Mouse (Mus musculus) embryonic facial prominence, embryonic 11.5 days (tissue): ENCODE measurements around the gene 4930562C15Rik. TPM values are rescaled to one million over a fixed set of nuclear protein-coding genes. Genes with fewer than 3 reads are reported as not detected.

ENCODE experiments used
- ATAC-seq: fragments of 200-750 bp; cut with Nextera tagmentation; replicated peaks from 2 replicates; pipeline ENCODE4 v1.8.0; 2017; ENCODE audit warnings: low read depth; ENCODE audit not compliant: insufficient number of reproducible peaks, low FRiP score, low TSS enrichment
- DNase-seq: peaks from one replicate; pipeline ENCODE4 v3.0.0-alpha.2; 2015; ENCODE audit warnings: low spot score
- H3K27ac ChIP-seq: fragments of 300-500 bp; sonication (generic); replicated peaks from 2 replicates; pipeline ENCODE4 v1.5.1; 2014; ENCODE audit warnings: mild to moderate bottlenecking, low read depth, low read length, control low read depth
- H3K27me3 ChIP-seq: fragments of 300-500 bp; sonication (generic); 2 replicates; pipeline ENCODE4 v1.6.1; 2014; ENCODE audit warnings: mild to moderate bottlenecking, low read length, moderate library complexity, mixed read lengths; ENCODE audit not compliant: control insufficient read depth, insufficient read depth
- H3K36me3 ChIP-seq: fragments of 300-500 bp; sonication (generic); replicated peaks from 2 replicates; pipeline ENCODE4 v1.6.1; 2014; ENCODE audit warnings: low read depth, mild to moderate bottlenecking, low read length, moderate library complexity, mixed read lengths; ENCODE audit not compliant: control insufficient read depth, insufficient read depth
- H3K4me1 ChIP-seq: fragments of 300-500 bp; sonication (generic); 2 replicates; pipeline ENCODE4 v1.6.1; 2014; ENCODE audit warnings: low read length, mixed read lengths; ENCODE audit not compliant: control insufficient read depth, insufficient read depth
- H3K4me2 ChIP-seq: fragments of 300-500 bp; sonication (generic); 2 replicates; pipeline ENCODE4 v1.6.1; 2014; ENCODE audit warnings: low read depth, mild to moderate bottlenecking, control low read depth, low read length, moderate library complexity
- H3K4me3 ChIP-seq: fragments of 300-500 bp; sonication (generic); 2 replicates; pipeline ENCODE4 v1.5.1; 2014; ENCODE audit warnings: low read depth, low read length, control low read depth
- H3K9ac ChIP-seq: fragments of 300-500 bp; sonication (generic); replicated peaks from 2 replicates; pipeline ENCODE4 v1.6.1; 2014; ENCODE audit warnings: mild to moderate bottlenecking, control low read depth, low read length
- H3K9me3 ChIP-seq: fragments of 300-500 bp; sonication (generic); replicated peaks from 2 replicates; pipeline ENCODE4 v1.6.1; 2016; ENCODE audit warnings: mild to moderate bottlenecking, low read length, inconsistent platforms, mixed read lengths; ENCODE audit not compliant: control insufficient read depth
- WGBS: fragments of 180-500 bp; shearing (Covaris S2); extraction: QIAGEN DNeasy Blood & Tissue Kit; methylation state at CpG from one replicate; pipeline ENCODE4 v1.1.7; 2014; 5-methylcytosine and 5-hydroxymethylcytosine counted together
- polyA plus RNA-seq: library from polyadenylated mRNA; unstranded; fragments of >200 nt; fragmentation: Nextera tagmentation; extraction: Ambion mirVana; gene quantifications from 2 replicates; pipeline ENCODE4 v1.2.1, GENCODE M21; 2014

The 4930562C15Rik gene
- polyA plus RNA-seq, 1 experiment from 2014 or later = 0.28 TPM

DNA sequence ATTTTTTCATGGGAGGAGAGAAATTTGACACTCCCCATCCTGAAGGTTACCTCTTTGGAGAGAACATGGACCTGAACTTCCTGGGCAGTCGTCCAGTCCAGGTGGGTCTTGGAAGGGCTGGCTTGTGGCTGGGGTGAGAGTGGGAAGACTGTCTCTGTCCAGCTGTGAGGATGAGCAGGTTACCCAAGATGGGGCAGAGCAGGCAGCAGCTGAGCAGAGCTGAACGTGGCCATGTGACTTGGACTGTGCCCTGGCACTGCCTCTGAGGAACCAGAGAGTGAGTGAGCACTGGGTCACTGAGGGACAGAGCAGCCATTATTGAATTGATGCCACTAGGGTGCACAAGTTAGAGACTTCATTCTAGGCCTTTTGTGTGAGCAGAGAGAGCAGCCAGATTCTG lies 72.2 kb downstream of the 4930562C15Rik start:
- 74% methylated on average over 2 of the region's 2 CpGs for WGBS
- no peak for DNase-seq
- H3K4me2 ChIP-seq = no peak overlapping the region
- H3K27ac ChIP-seq = no peak overlapping the region
- H3K9me3 ChIP-seq = no peaks in the 10 kb centered on the region
- no peak for ATAC-seq
- no peaks in the 10 kb centered on the region for H3K4me1 ChIP-seq
- H3K9ac ChIP-seq = no peak overlapping the region
- no peaks in the 10 kb centered on the region for H3K27me3 ChIP-seq
- no peaks in the 10 kb centered on the region; the same call in 1 of the 2 replicates for H3K36me3 ChIP-seq
- H3K4me3 ChIP-seq = no peak overlapping the region

DNA sequence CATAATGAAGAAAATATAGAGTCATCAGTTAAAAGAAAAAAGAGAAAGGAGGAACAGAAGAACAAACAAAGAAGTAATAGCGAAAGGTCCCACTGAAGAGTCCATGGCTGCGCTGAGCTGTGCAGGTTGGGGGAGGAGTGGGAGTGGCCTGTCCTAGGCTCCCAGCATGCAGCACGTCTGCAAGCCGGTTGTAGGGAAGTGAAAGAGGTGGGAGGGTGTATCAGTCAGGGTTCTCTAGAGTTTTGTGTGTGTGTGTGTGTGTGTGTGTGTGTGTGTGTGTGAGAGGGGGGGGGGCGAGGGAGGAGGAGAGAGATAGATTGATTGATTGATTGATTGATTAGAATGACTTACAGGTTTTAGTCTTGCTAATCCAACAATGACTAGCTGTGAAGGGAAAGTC lies 72.8 kb downstream of the 4930562C15Rik start:
- DNase-seq = no peak
- Histone ChIP-seq H3K27ac (no peak overlapping the region), H3K4me3 (no peak overlapping the region), H3K4me2 (no peak overlapping the region), H3K36me3 (no peaks in the 10 kb centered on the region; the same call in 1 of the 2 replicates), H3K9ac (no peak overlapping the region), H3K9me3 (no peaks in the 10 kb centered on the region), H3K27me3 (no peaks in the 10 kb centered on the region), H3K4me1 (no peaks in the 10 kb centered on the region)
- WGBS = 59% methylated on average over 5 of the region's 5 CpGs
- ATAC-seq = no peak

- DNase-seq (no peak), ATAC-seq (no peak)
- Histone ChIP-seq H3K9ac (no peak overlapping the region), H3K4me2 (no peak overlapping the region), H3K4me3 (no peak overlapping the region), H3K27me3 (no peaks in the 10 kb centered on the region), H3K27ac (no peak overlapping the region), H3K4me1 (no peaks in the 10 kb centered on the region), H3K9me3 (no peaks in the 10 kb centered on the region), H3K36me3 (no peaks in the 10 kb centered on the region; the same call in 1 of the 2 replicates)
- 98% methylated on average over 2 of the region's 2 CpGs for WGBS
Observed at GRCm38 (mm10) chr16:4909745-4910144, 74.5 kb downstream of the 4930562C15Rik start.

DNA sequence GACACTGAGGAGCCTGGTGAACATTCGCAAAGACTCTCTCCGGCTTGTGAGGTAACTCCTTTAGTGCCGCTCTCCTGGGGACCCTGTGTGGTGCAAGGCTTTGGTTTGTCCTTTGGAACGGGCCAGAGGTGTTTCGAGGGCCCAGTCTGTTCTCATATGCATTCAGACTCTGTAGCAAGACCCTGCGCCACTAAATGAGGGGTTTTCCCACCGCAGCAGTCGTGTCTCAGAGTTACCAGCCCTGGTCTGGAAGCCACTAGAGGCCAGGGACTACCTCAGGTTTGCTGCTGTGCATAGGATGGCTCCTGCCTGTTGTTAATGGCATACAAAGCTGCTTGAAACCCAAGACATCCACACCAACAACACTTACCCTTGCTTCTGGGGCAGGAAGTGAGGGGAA lies 75.5 kb downstream of the 4930562C15Rik start:
- no peaks in the 10 kb centered on the region for H3K9me3 ChIP-seq
- 94% methylated on average over 8 of the region's 8 CpGs for WGBS
- H3K4me3 ChIP-seq = no peak overlapping the region
- no peaks in the 10 kb centered on the region; the same call in 1 of the 2 replicates for H3K36me3 ChIP-seq
- H3K27ac ChIP-seq = no peak overlapping the region
- no peaks in the 10 kb centered on the region for H3K4me1 ChIP-seq
- H3K4me2 ChIP-seq = no peak overlapping the region
- DNase-seq = no peak
- no peaks in the 10 kb centered on the region for H3K27me3 ChIP-seq
- H3K9ac ChIP-seq = no peak overlapping the region
- no peak for ATAC-seq

- Histone ChIP-seq H3K27me3 (no peaks in the 10 kb centered on the region), H3K27ac (0 out of 2 replicates have a peak overlapping the region, but pooled peaks have one; percentile 13), H3K9ac (no peak overlapping the region), H3K4me2 (no peak overlapping the region), H3K4me1 (no peaks in the 10 kb centered on the region), H3K36me3 (no peaks in the 10 kb centered on the region; the same call in 1 of the 2 replicates), H3K9me3 (no peaks in the 10 kb centered on the region), H3K4me3 (no peak overlapping the region)
- no peak for DNase-seq
- WGBS = 73% methylated on average over 10 of the region's 10 CpGs
- no peak for ATAC-seq
Observed at GRCm38 (mm10) chr16:4912074-4912648, 76.9 kb downstream of the 4930562C15Rik start.

DNA sequence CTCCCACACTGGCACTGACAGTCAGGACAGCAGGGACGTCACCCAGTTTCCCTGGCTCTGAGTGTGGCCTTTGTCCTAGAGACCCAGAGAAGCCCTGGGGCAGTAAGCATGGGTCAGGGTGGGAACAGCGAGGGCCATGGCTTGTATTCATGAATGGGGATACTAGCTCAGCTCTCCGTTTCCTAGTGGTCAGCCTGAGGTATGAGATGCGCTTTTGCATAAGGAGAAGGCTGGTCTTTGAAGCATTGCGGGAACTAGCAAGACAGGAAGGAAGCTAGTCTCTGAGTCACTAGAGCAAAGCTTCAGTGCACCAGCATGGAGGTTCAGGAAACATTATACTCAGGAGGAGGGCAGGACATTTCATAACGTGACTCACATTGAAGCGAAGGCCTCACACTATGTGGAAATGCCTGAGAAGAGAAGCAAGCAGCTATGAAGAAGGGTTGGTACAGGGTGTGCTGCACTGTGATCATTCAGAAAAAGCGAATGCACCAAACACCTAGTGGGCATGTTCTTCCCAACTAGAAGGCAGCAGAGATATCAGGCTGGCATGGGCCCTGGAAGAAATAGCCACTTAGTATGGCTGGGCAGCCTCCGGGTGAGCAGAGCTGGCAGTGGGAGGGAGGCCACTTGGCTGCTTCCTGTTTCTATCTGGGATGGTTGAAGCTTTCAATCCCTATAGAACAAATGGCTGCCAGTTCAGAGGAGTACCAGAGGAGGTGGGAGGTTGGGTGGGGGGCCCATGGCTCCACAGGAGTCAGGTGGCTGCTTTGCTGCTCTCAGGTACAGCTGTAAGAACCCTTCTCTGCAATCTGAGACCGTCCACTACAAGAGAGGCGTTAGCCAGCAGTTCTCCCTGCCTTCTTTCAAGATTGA lies 77.9 kb downstream of the 4930562C15Rik start:
- WGBS = 55% methylated on average over 11 of the region's 11 CpGs

DNA sequence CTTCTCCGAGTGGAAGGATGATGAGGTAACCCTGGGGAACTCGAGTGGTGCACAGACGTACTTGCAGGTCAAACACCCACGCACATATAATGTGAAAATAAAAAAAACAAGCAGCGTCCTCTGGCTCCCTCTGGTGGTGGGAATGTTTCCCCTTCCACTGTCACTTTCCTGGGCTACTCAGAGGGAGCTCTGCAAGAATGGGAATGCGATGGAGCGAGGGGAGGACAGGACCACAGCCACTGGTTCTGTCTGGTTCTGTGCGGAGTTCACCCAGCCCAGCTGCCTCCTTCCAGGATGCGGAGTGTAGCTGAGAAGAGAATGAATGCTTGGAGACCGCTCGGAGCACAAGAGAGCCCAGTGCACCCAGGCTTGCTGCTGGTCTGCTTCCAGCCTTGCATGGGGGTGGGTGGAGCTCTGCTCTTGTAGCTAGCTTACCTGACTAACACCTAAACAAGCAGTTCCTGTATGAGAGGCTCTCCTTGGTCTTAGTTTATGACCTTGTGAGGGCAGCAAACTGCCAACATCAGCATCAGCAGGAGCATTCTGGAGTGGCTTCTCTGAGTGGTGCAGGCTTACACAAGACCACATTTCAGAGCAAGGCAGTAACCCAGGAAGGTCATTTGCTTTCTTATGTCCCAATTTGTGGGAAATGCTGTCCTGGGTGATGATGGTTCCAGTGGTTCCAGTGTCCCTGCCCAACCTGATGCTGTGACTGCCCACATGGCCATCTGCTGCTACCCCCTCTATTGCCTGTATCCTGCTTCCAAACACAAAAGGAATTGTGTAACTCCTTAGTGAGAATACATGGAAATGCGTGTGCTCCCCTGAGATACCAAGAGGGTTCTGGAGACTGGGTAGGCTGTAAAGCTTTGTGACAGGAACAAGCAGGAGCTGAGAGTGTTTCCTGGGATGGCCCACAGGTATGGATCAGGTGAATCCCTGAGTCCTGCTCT lies 78.8 kb downstream of the 4930562C15Rik start:
- no peak overlapping the region for H3K9ac ChIP-seq
- H3K4me3 ChIP-seq = no peak overlapping the region
- DNase-seq (peak; percentile 82), ATAC-seq (peak; percentile 66; the same call in 1 of the 2 replicates)
- H3K4me1 ChIP-seq = no peaks in the 10 kb centered on the region
- no peak overlapping the region for H3K4me2 ChIP-seq
- H3K27ac ChIP-seq = no peak overlapping the region
- no peaks in the 10 kb centered on the region for H3K27me3 ChIP-seq
- H3K36me3 ChIP-seq = no peaks in the 10 kb centered on the region; the same call in 1 of the 2 replicates
- 33% methylated on average over 12 of the region's 12 CpGs for WGBS
- no peaks in the 10 kb centered on the region for H3K9me3 ChIP-seq

More for the DNA sequence above, 77.9 kb downstream of the 4930562C15Rik start:
- DNase-seq (no peak), ATAC-seq (peak; percentile 29; the same call in 1 of the 2 replicates)
- Histone ChIP-seq H3K27ac (0 out of 2 replicates have a peak overlapping the region, but pooled peaks have one; percentile 13), H3K36me3 (no peaks in the 10 kb centered on the region; the same call in 1 of the 2 replicates), H3K9me3 (no peaks in the 10 kb centered on the region), H3K4me2 (no peak overlapping the region), H3K4me3 (no peak overlapping the region), H3K27me3 (no peaks in the 10 kb centered on the region), H3K9ac (no peak overlapping the region), H3K4me1 (no peaks in the 10 kb centered on the region)
